Mouse (Mus musculus): ENCODE results near the gene Syngr4. TPM values are rescaled to one million over a fixed set of nuclear protein-coding genes. Genes with fewer than 3 reads are reported as not detected.

The Syngr4 gene
- polyA plus RNA-seq, 1 experiment from 2014 or later = 1.3 TPM

Other genes starting within 250 kb of the Syngr4 start
- not detected in 2 replicates for gene Fut2, start 230.3 kb downstream of the Syngr4 start, polyA plus RNA-seq (2014; fragmentation: Nextera tagmentation; extraction: Ambion mirVana)
- gene Ntn5, start 212.7 kb downstream of the Syngr4 start, polyA plus RNA-seq (2014; fragmentation: Nextera tagmentation; extraction: Ambion mirVana) = 0.21 TPM in 1 of 2 replicates, not detected in the other
- 0.19 and 0.36 TPM in 2 replicates for gene Sec1, start 202.3 kb downstream of the Syngr4 start, polyA plus RNA-seq (2014; fragmentation: Nextera tagmentation; extraction: Ambion mirVana)
- gene Car11, start 196.9 kb downstream of the Syngr4 start, polyA plus RNA-seq (2014; fragmentation: Nextera tagmentation; extraction: Ambion mirVana) = 3.3 and 6.3 TPM in 2 replicates
- gene Dbp, start 191.6 kb downstream of the Syngr4 start, polyA plus RNA-seq (2014; fragmentation: Nextera tagmentation; extraction: Ambion mirVana) = 2.2 and 3.5 TPM in 2 replicates
- 878 and 933 TPM in 2 replicates for gene Rpl18, start 181.3 kb downstream of the Syngr4 start, polyA plus RNA-seq (2014; fragmentation: Nextera tagmentation; extraction: Ambion mirVana)
- 11.8 and 14.9 TPM in 2 replicates for gene Sphk2, start 178.7 kb downstream of the Syngr4 start, polyA plus RNA-seq (2014; fragmentation: Nextera tagmentation; extraction: Ambion mirVana)
- 0.57 and 1.4 TPM in 2 replicates for gene Fam83e, start 175.5 kb downstream of the Syngr4 start, polyA plus RNA-seq (2014; fragmentation: Nextera tagmentation; extraction: Ambion mirVana)
- not detected in 2 replicates for gene Spaca4, start 170.9 kb downstream of the Syngr4 start, polyA plus RNA-seq (2014; fragmentation: Nextera tagmentation; extraction: Ambion mirVana)
- 4.6 and 4.8 TPM in 2 replicates for gene Lmtk3, start 113.0 kb downstream of the Syngr4 start, polyA plus RNA-seq (2014; fragmentation: Nextera tagmentation; extraction: Ambion mirVana)
- 1.5 and 2.4 TPM in 2 replicates for gene Sult2b1, start 112.0 kb downstream of the Syngr4 start, polyA plus RNA-seq (2014; fragmentation: Nextera tagmentation; extraction: Ambion mirVana)
- 224 and 225 TPM in 2 replicates for gene Cyth2, start 82.1 kb downstream of the Syngr4 start, polyA plus RNA-seq (2014; fragmentation: Nextera tagmentation; extraction: Ambion mirVana)
- 0.69 and 0.75 TPM in 2 replicates for gene Kcnj14, start 71.9 kb downstream of the Syngr4 start, polyA plus RNA-seq (2014; fragmentation: Nextera tagmentation; extraction: Ambion mirVana)
- 64.0 and 67.9 TPM in 2 replicates for gene Grwd1, start 65.8 kb downstream of the Syngr4 start, polyA plus RNA-seq (2014; fragmentation: Nextera tagmentation; extraction: Ambion mirVana)
- gene Kdelr1, start 23.9 kb downstream of the Syngr4 start, polyA plus RNA-seq (2014; fragmentation: Nextera tagmentation; extraction: Ambion mirVana) = 76.7 and 84.0 TPM in 2 replicates
- 0.14 and 0.17 TPM in 2 replicates for gene Grin2d, start 18.3 kb downstream of the Syngr4 start, polyA plus RNA-seq (2014; fragmentation: Nextera tagmentation; extraction: Ambion mirVana)
- 3.0 and 3.2 TPM in 2 replicates for gene Tmem143, start 227 bp upstream of the Syngr4 start, polyA plus RNA-seq (2014; fragmentation: Nextera tagmentation; extraction: Ambion mirVana)
- gene Emp3, start 24.7 kb upstream of the Syngr4 start, polyA plus RNA-seq (2014; fragmentation: Nextera tagmentation; extraction: Ambion mirVana) = 27.2 and 28.2 TPM in 2 replicates
- 2.0 and 2.4 TPM in 2 replicates for gene Ccdc114, start 27.4 kb upstream of the Syngr4 start, polyA plus RNA-seq (2014; fragmentation: Nextera tagmentation; extraction: Ambion mirVana)
- 0.03 and 0.44 TPM in 2 replicates for gene Abcc6, start 133.6 kb upstream of the Syngr4 start, polyA plus RNA-seq (2014; fragmentation: Nextera tagmentation; extraction: Ambion mirVana)
- 13.9 and 14.1 TPM in 2 replicates for gene Nomo1, start 137.0 kb upstream of the Syngr4 start, polyA plus RNA-seq (2014; fragmentation: Nextera tagmentation; extraction: Ambion mirVana)
- 0.07 and 0.49 TPM in 2 replicates for gene Kcnj11, start 204.1 kb upstream of the Syngr4 start, polyA plus RNA-seq (2014; fragmentation: Nextera tagmentation; extraction: Ambion mirVana)